Mouse (Mus musculus) hindbrain, embryonic 15.5 days (tissue): Measurements from ENCODE around the gene Arntl2. TPM values are rescaled to one million over a fixed set of nuclear protein-coding genes. Genes with fewer than 3 reads are reported as not detected.
"Not testable (repeated sequence)": the region's sequence is repeated elsewhere in the genome, so short reads cannot be mapped to it uniquely, and the experiment has no call there.

Experiments used
- ATAC-seq: fragments of 200-750 bp; cut with Nextera tagmentation; 2 replicates; pipeline ENCODE4 v1.8.0; 2017; ENCODE audit warnings: low read depth, moderate number of reproducible peaks, moderate TSS enrichment; ENCODE audit not compliant: low FRiP score
- H3K27ac ChIP-seq: fragments of 300-500 bp; sonication (generic); replicated peaks from 2 replicates; pipeline ENCODE4 v1.5.1; 2015; ENCODE audit warnings: mild to moderate bottlenecking, inconsistent platforms
- H3K27me3 ChIP-seq: fragments of 300-500 bp; sonication (generic); 2 replicates; pipeline ENCODE4 v1.6.1; 2015; ENCODE audit warnings: control low read depth, inconsistent platforms
- H3K36me3 ChIP-seq: fragments of 300-500 bp; sonication (generic); 2 replicates; pipeline ENCODE4 v1.6.1; 2015; ENCODE audit warnings: control low read depth, inconsistent platforms
- H3K4me1 ChIP-seq: fragments of 300-500 bp; sonication (generic); replicated peaks from 2 replicates; pipeline ENCODE4 v1.6.1; 2015; ENCODE audit warnings: control low read depth, inconsistent platforms
- H3K4me2 ChIP-seq: fragments of 300-500 bp; sonication (generic); 2 replicates; pipeline ENCODE4 v1.6.1; 2015; ENCODE audit warnings: moderate library complexity, mild to moderate bottlenecking, inconsistent platforms
- H3K4me3 ChIP-seq: fragments of 300-500 bp; sonication (generic); 2 replicates; pipeline ENCODE4 v1.5.1; 2015; ENCODE audit warnings: mild to moderate bottlenecking, inconsistent platforms
- H3K9ac ChIP-seq: fragments of 300-500 bp; sonication (generic); 2 replicates; pipeline ENCODE4 v1.6.1; 2015; ENCODE audit warnings: inconsistent platforms
- H3K9me3 ChIP-seq: fragments of 300-500 bp; sonication (generic); 2 replicates; pipeline ENCODE4 v1.6.1; 2016; ENCODE audit warnings: control low read depth, inconsistent platforms
- WGBS: fragments of 180-500 bp; shearing (Covaris S2); methylation state at CpG from one replicate; pipeline ENCODE4 v1.1.7; 2015; 5-methylcytosine and 5-hydroxymethylcytosine counted together
- polyA plus RNA-seq: library from polyadenylated mRNA; unstranded; fragments of >200 nt; fragmentation: Nextera tagmentation; extraction: Ambion mirVana; gene quantifications from 2 replicates; pipeline ENCODE4 v1.2.1, GENCODE M21; 2015

Arntl2 gene
- polyA plus RNA-seq, 1 experiment from 2014 or later: 4.4 TPM

- Histone ChIP-seq H3K4me3 (no peak overlapping the region), H3K4me2 (no peak overlapping the region), H3K4me1 (no peaks in the 10 kb centered on the region), H3K27ac (no peak overlapping the region), H3K9ac (no peak overlapping the region), H3K9me3 (no peaks in the 10 kb centered on the region), H3K27me3 (no peaks in the 10 kb centered on the region), H3K36me3 (no peaks in the 10 kb centered on the region)
- WGBS: 95% methylated on average over 2 of the region's 2 CpGs
- ATAC-seq: no peak
Measured at GRCm38 (mm10) chr6:146857386-146857785, 61.5 kb downstream of the Arntl2 start.

- no peak overlapping the region for H3K9ac ChIP-seq
- no peak overlapping the region for H3K27ac ChIP-seq
- no peaks in the 10 kb centered on the region for H3K9me3 ChIP-seq
- H3K27me3 ChIP-seq: no peaks in the 10 kb centered on the region
- no peak overlapping the region for H3K4me3 ChIP-seq
- no peaks in the 10 kb centered on the region for H3K36me3 ChIP-seq
- ATAC-seq: no peak
- 94% methylated on average over 2 of the region's 2 CpGs for WGBS
- no peak overlapping the region for H3K4me2 ChIP-seq
- no peaks in the 10 kb centered on the region for H3K4me1 ChIP-seq
Measured at GRCm38 (mm10) chr6:146863154-146863553, 67.3 kb downstream of the Arntl2 start.

GRCm38 (mm10) chr6:146864370-146864769 lies 68.5 kb downstream of the Arntl2 start:
- not testable (repeated sequence) for H3K4me3 ChIP-seq, H3K9ac ChIP-seq, H3K36me3 ChIP-seq, H3K27me3 ChIP-seq, H3K4me1 ChIP-seq, H3K4me2 ChIP-seq, H3K9me3 ChIP-seq, H3K27ac ChIP-seq, ATAC-seq
- 92% methylated on average over 3 of the region's 5 CpGs for WGBS

DNA sequence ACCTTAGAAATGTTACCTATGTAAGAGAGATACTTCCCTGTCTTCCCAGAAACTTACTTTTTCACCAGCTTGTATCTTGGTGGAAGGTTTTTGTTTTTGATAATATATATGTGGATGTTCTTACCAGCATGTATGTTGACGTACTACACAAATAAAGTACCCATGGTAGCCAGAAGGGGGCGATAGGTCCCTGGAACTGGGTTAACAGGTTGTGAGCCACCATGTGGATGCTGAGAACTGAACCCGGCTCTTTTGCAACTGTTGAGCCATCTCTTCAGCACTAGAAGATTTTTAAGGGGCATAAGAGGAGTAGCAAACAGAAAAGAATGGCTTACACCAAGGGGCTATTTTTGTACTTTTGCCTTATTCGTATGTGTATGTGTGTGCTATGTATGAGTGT lies 69.8 kb downstream of the Arntl2 start:
- H3K36me3 ChIP-seq: no peaks in the 10 kb centered on the region
- no peak for ATAC-seq
- WGBS: 83% methylated on average over 4 of the region's 4 CpGs
- no peak overlapping the region for H3K27ac ChIP-seq
- no peaks in the 10 kb centered on the region for H3K9me3 ChIP-seq
- no peak overlapping the region for H3K9ac ChIP-seq
- H3K4me3 ChIP-seq: no peak overlapping the region
- H3K27me3 ChIP-seq: no peaks in the 10 kb centered on the region
- no peak overlapping the region for H3K4me2 ChIP-seq
- H3K4me1 ChIP-seq: no peaks in the 10 kb centered on the region

- no peaks in the 10 kb centered on the region for H3K9me3 ChIP-seq
- 94% methylated on average over 4 of the region's 4 CpGs for WGBS
Measured at GRCm38 (mm10) chr6:146871975-146872374, 76.1 kb downstream of the Arntl2 start.

DNA sequence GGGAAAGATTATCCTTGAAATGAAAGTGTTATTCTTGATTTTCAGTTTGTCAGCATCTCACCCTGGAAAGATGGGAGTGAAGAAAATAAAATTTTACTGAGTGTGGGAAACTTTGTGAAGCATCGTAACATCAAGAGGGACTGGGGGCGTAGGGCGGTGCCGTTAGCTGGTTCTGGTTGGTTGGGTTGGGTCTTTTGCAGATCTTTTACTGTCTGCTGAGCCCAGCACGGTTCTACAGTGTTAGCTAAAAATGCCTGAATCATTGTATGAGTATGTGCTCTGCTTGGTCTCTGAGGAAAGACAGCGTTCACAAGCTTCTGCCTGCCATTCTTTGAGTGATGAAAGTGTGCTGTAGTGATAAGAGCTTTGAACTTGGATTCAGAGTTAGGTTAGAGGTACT lies 78.6 kb downstream of the Arntl2 start:
- H3K4me2 ChIP-seq: no peak overlapping the region
- no peaks in the 10 kb centered on the region for H3K36me3 ChIP-seq
- H3K4me1 ChIP-seq: no peaks in the 10 kb centered on the region
- H3K27ac ChIP-seq: no peak overlapping the region
- no peaks in the 10 kb centered on the region for H3K27me3 ChIP-seq
- 88% methylated on average over 6 of the region's 6 CpGs for WGBS
- no peak overlapping the region for H3K4me3 ChIP-seq
- no peaks in the 10 kb centered on the region for H3K9me3 ChIP-seq
- no peak overlapping the region for H3K9ac ChIP-seq
- ATAC-seq: no peak

More at GRCm38 (mm10) chr6:146871975-146872374, 76.1 kb downstream of the Arntl2 start:
- Histone ChIP-seq H3K27ac (no peak overlapping the region), H3K9ac (no peak overlapping the region), H3K4me2 (no peak overlapping the region), H3K4me3 (no peak overlapping the region), H3K4me1 (no peaks in the 10 kb centered on the region), H3K27me3 (no peaks in the 10 kb centered on the region), H3K36me3 (no peaks in the 10 kb centered on the region)
- no peak for ATAC-seq

- Histone ChIP-seq H3K4me2 (no peak overlapping the region), H3K36me3 (no peaks in the 10 kb centered on the region), H3K27me3 (no peaks in the 10 kb centered on the region), H3K4me3 (no peak overlapping the region), H3K27ac (no peak overlapping the region), H3K4me1 (no peaks in the 10 kb centered on the region), H3K9ac (no peak overlapping the region), H3K9me3 (no peaks in the 10 kb centered on the region)
- ATAC-seq: no peak
- WGBS: 92% methylated on average over 2 of the region's 2 CpGs
Measured at GRCm38 (mm10) chr6:146876820-146877219, 81.0 kb downstream of the Arntl2 start.

DNA sequence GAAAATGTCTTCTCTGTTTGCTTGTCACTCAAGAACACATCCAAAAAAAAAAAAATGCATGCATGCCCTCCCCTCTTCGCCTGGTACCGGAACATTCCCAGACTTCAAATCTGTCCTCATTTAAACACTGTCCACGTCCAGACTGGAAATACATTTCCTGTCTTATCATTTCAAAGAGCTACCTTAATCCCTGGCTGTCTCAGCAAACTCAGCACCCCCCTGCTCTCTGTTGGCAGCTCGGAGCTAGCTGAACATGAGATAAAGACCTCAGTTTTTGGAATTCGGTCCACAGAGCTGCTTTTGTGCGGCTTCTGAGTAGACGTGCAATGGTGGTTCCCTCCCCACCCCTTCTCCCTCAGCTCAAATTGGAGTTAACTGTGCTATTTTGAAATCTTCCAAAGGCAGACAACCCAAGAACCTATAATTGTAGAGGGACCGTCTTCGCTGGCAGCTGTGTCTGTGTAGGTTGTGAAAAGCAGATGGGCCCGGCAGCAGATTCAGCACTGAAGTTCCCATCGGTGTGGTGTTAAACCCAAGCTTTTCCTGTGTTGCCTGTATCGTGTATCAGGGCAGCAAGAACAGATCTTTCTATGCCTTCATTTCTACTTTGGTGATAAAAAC lies 81.7 kb downstream of the Arntl2 start:
- H3K36me3 ChIP-seq: no peaks in the 10 kb centered on the region
- H3K27me3 ChIP-seq: no peaks in the 10 kb centered on the region
- H3K27ac ChIP-seq: no peak overlapping the region
- no peaks in the 10 kb centered on the region for H3K4me1 ChIP-seq
- no peaks in the 10 kb centered on the region for H3K9me3 ChIP-seq
- H3K9ac ChIP-seq: no peak overlapping the region
- 91% methylated on average over 12 of the region's 12 CpGs for WGBS
- H3K4me2 ChIP-seq: no peak overlapping the region
- ATAC-seq: no peak
- H3K4me3 ChIP-seq: no peak overlapping the region

DNA sequence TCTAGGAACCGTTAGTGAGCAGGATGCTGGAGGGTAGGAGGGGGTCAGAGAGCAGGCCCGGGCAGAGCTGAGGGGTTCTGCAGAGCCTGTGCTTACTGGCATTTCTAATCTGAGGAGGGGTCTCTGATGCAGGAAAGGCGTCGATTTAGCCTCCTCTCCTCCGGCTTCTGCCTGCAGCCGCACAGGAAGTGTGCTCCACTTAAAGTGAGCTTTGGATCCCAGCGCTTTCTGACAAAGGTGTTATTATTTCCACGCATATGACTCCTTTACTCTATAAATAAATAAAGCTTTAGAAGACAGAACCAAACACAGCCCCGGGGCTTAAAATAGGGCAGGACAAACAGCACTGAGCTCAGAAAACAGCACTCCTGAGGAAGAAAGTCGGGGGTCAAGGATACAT lies 83.1 kb downstream of the Arntl2 start:
- no peak for ATAC-seq
- WGBS: 40% methylated on average over 10 of the region's 10 CpGs
- Histone ChIP-seq H3K36me3 (no peaks in the 10 kb centered on the region), H3K4me1 (no peaks in the 10 kb centered on the region), H3K4me3 (no peak overlapping the region), H3K9ac (no peak overlapping the region), H3K27me3 (no peaks in the 10 kb centered on the region), H3K9me3 (no peaks in the 10 kb centered on the region), H3K27ac (no peak overlapping the region), H3K4me2 (no peak overlapping the region)

DNA sequence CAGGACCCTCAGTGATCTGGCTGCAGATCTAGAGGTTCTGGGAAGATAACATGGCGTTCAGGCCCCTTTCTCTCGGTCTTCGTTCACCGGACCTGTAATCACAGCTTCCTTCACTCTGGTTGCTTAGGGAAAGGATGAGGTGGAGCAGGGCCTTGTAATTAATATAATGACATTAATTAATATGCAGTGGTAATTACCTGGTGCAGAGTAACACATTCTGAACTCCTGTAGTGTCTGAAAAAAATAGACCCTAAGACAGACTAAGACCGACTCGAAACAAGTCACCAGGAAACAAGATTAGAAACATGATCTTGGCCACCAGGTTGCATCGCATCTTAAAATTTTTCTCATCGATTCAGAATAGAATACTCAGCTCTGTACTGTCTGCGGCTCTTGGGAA lies 84.0 kb downstream of the Arntl2 start:
- H3K36me3 ChIP-seq: no peaks in the 10 kb centered on the region
- H3K27me3 ChIP-seq: no peaks in the 10 kb centered on the region
- no peak for ATAC-seq
- no peak overlapping the region for H3K4me3 ChIP-seq
- H3K4me2 ChIP-seq: no peak overlapping the region
- no peaks in the 10 kb centered on the region for H3K9me3 ChIP-seq
- H3K4me1 ChIP-seq: no peaks in the 10 kb centered on the region
- 85% methylated on average over 9 of the region's 9 CpGs for WGBS
- H3K9ac ChIP-seq: no peak overlapping the region
- no peak overlapping the region for H3K27ac ChIP-seq

DNA sequence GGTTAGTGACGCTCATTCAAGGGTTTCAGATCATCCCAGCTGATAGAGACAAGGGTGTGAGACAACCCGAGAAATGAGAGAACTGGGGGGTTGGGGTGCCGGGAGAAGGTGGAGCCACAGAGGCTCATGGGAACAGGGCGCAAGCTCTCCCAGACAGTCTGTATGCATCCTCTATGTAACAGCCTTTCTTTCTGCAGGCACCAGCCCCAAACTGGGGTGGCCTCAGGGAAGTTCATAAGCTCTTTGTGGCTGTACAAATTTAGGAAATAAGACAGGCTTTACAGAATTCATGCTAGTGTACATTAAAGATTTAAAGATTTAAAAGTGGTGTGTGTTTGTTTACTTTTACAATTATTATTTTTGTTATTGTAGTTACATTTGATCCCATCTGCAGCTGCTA lies 84.4 kb downstream of the Arntl2 start:
- whole genome bisulfite sequencing: 86% methylated on average over 4 of the region's 4 CpGs
- no peaks in the 10 kb centered on the region for H3K27me3 ChIP-seq
- H3K4me3 ChIP-seq: no peak overlapping the region
- H3K9me3 ChIP-seq: no peaks in the 10 kb centered on the region
- no peak overlapping the region for H3K4me2 ChIP-seq
- H3K36me3 ChIP-seq: no peaks in the 10 kb centered on the region
- H3K4me1 ChIP-seq: no peaks in the 10 kb centered on the region
- H3K9ac ChIP-seq: no peak overlapping the region
- ATAC-seq: no peak
- no peak overlapping the region for H3K27ac ChIP-seq

DNA sequence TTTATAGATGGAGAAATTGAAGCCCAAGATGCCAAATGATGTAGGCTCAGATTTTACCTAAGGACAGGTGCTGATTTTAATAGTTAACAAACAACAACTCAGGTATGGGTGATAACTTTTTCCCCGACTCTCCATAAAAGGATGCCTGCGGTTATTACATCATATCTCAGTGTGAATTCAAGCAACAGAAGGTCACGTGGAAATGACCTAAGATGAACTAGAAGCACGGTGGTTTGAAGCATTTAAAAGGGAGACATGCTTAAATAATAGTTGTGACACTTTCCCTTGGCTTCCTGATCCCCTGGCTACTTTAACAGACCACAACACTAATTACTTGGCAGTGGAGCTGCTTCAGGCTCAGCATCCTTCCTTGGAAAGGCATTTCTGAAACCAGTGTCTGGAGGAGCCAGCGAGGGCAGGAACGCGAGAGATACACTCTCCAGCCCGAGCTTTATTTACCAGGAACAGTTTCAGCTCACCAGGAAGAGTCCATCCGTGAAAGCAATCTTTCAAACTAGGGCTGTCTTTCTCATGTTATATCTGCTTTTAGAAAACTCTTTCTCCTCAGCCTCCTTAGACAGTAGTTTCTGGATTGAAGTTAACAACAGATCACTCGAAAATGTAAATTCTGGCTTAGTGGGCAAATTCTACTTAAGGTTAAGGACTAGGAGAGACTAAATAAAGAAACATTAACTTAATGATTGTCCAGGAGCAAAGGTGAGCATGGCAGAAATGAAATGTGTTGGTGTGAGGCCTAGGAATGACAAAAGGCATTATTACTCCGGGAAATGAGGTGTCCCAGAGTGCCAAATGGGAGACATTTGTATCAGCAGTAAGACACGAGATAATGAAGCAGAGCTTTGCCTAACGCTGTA lies 86.3 kb downstream of the Arntl2 start:
- H3K9me3 ChIP-seq: no peaks in the 10 kb centered on the region
- H3K4me2 ChIP-seq: no peak overlapping the region
- WGBS: 73% methylated on average over 13 of the region's 13 CpGs
- no peak overlapping the region for H3K4me3 ChIP-seq
- no peaks in the 10 kb centered on the region for H3K4me1 ChIP-seq
- no peak overlapping the region for H3K27ac ChIP-seq
- H3K27me3 ChIP-seq: no peaks in the 10 kb centered on the region
- H3K36me3 ChIP-seq: no peaks in the 10 kb centered on the region
- no peak overlapping the region for H3K9ac ChIP-seq
- no peak for ATAC-seq
